Mouse (Mus musculus): Measurements from ENCODE around the gene Olfr835. TPM values are rescaled to one million over a fixed set of nuclear protein-coding genes. Genes with fewer than 3 reads are reported as not detected.

The Olfr835 gene
- not detected in 2 replicates for polyA plus RNA-seq (2016; fragmentation: Nextera tagmentation; extraction: Ambion mirVana)

GRCm38 (mm10) chr9:19032435-19032834, at the start of gene Olfr835:
Gene Olfr835, plus strand, starts transcription at chr9:19032735.
- no peak within 1 kb of the TSS for H3K4me3 ChIP-seq
- no peaks in the 10 kb centered on the region for H3K36me3 ChIP-seq
- 70% methylated on average over 1 of the region's 1 CpGs for WGBS
- DNase-seq (ENCODE audit: low spot score): no peak
- no peaks in the 10 kb centered on the region for H3K4me1 ChIP-seq
- no peak within 1 kb of the TSS for H3K27ac ChIP-seq (replicated peaks)
- no peaks in the 10 kb centered on the region for H3K27me3 ChIP-seq (ENCODE audit: low read depth, poor library complexity, severe bottlenecking)
- peaks cover 35% of the 10 kb centered on the region for H3K9me3 ChIP-seq (replicated peaks)

DNA sequence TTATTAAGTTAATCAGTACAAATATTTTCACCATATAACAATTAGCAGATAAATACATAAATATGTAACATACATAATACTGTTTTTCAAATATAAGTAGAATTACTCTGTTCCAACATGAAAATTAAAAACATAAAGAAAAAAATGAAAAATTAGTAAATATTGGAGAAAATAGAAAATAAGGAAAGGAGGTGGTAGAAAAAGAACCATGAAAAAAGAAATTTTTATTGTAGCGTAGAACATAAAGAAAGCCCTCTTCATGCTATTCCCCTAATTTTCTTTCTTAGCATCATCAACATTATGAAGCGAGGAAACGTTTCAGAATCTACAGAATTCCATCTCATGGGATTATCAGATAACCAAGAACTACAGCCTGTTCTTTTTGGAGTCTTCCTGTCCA, 44.8 kb upstream of the Olfr835 start, which contains the start of gene Olfr834:
Gene Olfr834 (plus strand): TSS at position 301 of the 400 bp plus-strand sequence.
- 89% methylated on average over 3 of the region's 3 CpGs for WGBS
- DNase-seq (ENCODE audit: low spot score): no peak
- H3K9me3 ChIP-seq (replicated peaks): peaks cover 12% of the 10 kb centered on the region
- H3K4me1 ChIP-seq: no peaks in the 10 kb centered on the region
- no peak within 1 kb of the TSS for H3K4me3 ChIP-seq
- H3K27ac ChIP-seq (replicated peaks): no peak within 1 kb of the TSS
- no peaks in the 10 kb centered on the region for H3K36me3 ChIP-seq
- no peaks in the 10 kb centered on the region for H3K27me3 ChIP-seq (ENCODE audit: low read depth, poor library complexity, severe bottlenecking)

- Histone ChIP-seq H3K27ac (replicated peaks) (no peak overlapping the region), H3K36me3 (no peaks in the 10 kb centered on the region), H3K4me3 (no peak overlapping the region), H3K27me3 (ENCODE audit: low read depth, poor library complexity, severe bottlenecking) (no peaks in the 10 kb centered on the region), H3K9me3 (replicated peaks) (peaks cover 18% of the 10 kb centered on the region), H3K4me1 (no peaks in the 10 kb centered on the region)
- WGBS: 35% methylated on average over 3 of the region's 3 CpGs
- no peak for DNase-seq (ENCODE audit: low spot score)
Observed at GRCm38 (mm10) chr9:19084986-19085385, 52.5 kb downstream of the Olfr835 start.

Other genes with a start within 250 kb of the Olfr835 start
- not detected in 2 replicates for gene Olfr828, start 213.2 kb upstream of the Olfr835 start, polyA plus RNA-seq (2016; fragmentation: Nextera tagmentation; extraction: Ambion mirVana)
- not detected in 2 replicates for gene Olfr829, start 177.8 kb upstream of the Olfr835 start, polyA plus RNA-seq (2016; fragmentation: Nextera tagmentation; extraction: Ambion mirVana)
- gene Olfr830, start 158.0 kb upstream of the Olfr835 start, polyA plus RNA-seq (2016; fragmentation: Nextera tagmentation; extraction: Ambion mirVana): not detected in 2 replicates
- gene Olfr832, start 95.6 kb upstream of the Olfr835 start, polyA plus RNA-seq (2016; fragmentation: Nextera tagmentation; extraction: Ambion mirVana): not detected in 2 replicates
- gene Olfr834, start 44.7 kb upstream of the Olfr835 start, polyA plus RNA-seq (2016; fragmentation: Nextera tagmentation; extraction: Ambion mirVana): not detected in 2 replicates
- gene Olfr836, start 87.6 kb downstream of the Olfr835 start, polyA plus RNA-seq (2016; fragmentation: Nextera tagmentation; extraction: Ambion mirVana): not detected in 2 replicates
- gene Olfr837, start 103.6 kb downstream of the Olfr835 start, polyA plus RNA-seq (2016; fragmentation: Nextera tagmentation; extraction: Ambion mirVana): not detected in 2 replicates
- gene Olfr839-ps1, start 144.6 kb downstream of the Olfr835 start, polyA plus RNA-seq (2016; fragmentation: Nextera tagmentation; extraction: Ambion mirVana): not detected in 2 replicates
- gene Olfr843, start 219.3 kb downstream of the Olfr835 start, polyA plus RNA-seq (2016; fragmentation: Nextera tagmentation; extraction: Ambion mirVana): not detected in 2 replicates